Mouse (Mus musculus) brain, embryonic 18.5 days (tissue): Measurements from ENCODE around the gene Agrn.
"Not testable (repeated sequence)": the region's sequence is repeated elsewhere in the genome, so short reads cannot be mapped to it uniquely, and the experiment has no call there.

Experiments used
- DNase-seq: peaks from one replicate; pipeline ENCODE4 v3.0.0-alpha.2; 2012; ENCODE audit warnings: low read depth, low spot score

Agrn gene

DNA sequence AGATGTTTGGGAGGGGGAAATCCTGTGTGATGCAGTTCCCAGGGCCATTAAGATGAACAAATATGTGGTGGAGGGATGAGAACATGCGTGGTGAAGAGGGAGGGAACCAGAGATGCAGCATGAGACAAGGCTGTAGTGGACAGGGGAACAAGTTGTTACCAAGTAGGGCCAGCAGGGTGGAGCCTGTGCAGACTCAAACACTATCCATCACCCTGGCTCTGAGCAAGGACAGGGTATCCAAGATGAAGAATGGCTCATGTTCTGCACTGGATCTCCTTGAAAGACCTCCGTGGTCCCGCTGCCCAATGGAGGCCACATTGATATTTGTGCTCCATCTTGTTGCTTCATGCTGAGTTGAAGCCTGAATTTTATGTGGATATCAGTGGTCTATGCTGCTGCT lies 42.5 kb downstream of the Agrn start:
- no peak for DNase-seq

DNA sequence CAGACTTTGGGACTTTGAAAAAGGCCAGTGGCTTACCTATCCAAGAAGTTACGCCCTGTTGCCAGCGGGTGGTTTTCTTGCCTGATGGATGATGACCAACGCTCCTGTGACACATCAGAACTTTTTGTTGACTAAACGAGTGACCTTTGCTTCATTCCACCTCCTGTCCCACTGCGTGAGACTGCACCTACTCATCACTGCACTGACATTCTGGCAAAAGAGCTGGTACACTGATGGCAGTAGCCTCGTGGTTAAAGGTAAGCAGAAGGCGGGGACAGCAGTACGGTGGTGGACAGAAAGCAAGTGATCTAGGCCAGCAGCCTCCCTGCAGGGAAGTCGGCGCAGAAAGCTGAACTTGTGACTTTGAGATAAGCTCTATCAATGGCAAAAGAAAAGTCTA lies 46.4 kb downstream of the Agrn start:
- DNase-seq: not testable (repeated sequence)

DNA sequence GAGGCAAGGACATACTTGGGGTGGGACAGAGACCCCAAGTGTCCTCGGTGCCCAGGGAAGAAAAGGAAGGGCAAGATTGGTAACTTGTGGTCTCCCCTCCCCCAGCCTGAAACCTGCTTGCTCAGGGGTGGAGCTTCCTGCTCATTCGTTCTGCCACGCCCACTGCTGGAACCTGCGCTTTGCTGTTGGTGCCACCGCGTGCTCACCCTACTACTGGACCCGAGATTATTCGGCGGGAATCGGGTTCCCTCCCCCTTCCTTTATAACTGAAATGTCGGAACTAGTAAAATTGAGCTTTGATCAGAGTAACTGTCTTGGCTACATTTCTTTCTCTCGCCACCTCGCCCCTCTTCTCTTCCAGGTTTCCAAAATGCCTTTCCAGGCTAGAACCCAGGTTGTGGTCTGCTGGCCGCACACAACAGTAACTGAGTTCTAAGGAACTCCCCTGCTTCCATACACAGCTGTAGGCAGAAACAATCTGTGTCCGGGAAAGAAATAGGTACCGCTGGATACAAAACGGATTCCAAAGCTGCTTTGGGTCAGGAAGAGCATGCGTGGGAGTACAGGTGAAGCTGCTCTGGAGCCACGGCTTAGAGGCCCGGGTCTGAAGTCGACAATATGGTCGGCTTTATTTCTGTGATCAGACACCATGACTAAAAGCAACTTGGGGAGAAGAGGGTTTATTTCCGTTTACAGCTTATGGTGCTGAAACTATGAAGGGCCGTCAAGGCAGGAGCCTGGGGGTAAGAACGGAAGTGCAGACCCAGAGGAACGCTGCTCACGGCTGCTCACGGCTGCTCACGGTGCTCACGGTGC lies 60.8 kb downstream of the Agrn start:
- DNase-seq: no peak

DNA sequence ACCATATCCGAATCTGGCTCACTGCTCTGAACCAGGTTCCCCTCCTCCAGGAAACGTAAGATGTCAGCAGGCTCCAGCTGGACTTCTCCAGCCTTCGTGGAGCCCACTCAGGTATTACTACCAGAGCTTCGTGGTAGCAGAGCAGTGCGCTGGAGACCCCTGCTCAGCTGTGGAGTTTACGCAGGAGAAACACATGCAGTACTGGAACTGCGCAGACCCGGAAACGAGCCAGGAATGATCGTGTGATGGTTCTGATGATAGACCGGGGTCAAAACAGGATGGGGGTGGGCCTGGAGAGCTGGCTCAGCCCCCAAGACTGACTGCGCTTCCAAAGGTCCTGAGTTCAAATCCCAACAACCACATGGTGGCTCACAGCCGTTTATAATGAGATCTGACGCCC lies 61.5 kb downstream of the Agrn start:
- DNase-seq: no peak

DNA sequence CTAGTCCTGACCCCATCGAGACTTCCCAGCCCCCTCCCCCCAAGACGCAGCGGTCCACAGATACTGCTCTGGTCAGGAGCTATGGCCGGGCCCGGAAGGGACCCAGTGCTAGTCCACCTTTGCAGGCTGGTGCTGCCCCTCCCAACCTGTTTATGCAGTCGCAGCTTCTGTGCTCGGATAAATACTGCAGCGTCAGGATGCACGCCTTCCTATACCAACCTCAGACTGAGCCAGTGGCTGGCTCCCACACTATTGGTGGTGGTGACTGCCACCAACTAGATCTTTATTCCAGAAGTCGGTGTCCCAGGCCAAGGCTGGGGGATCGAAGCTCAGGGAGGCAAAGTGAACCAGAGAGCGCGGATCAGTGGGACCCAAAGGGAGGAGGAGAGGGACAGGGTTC lies 62.2 kb downstream of the Agrn start:
- DNase-seq: no peak

DNA sequence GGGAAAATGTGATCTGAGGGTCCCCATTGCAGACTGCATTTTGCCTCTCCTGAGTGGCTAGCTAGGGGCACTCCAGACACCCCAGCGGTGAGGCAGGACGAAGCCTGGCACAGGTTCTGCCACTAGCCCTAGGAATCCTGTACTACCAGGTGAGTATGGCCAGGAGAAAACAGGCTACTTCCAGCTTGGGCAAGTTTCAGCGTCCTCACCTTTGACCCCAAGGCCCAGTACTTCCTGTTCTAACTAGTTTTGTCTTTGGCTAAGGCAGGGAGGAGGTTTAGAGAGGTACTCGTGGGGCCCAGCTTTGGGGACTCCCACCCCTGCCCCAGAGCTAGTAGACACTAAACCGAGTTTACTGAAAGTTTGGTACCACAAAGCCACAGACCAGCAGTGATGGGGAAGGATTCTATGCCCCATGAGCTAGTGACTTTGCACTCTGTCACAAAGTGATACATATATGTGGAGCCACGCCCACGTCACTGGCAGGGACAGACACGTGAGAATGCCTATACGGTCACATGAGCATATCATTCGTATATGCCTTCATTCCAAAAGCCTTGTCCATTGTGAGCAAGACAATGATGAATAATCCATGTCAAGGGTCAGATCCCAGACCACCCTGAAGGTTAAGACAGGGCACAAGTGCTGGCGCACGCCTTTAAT lies 63.2 kb downstream of the Agrn start:
- DNase-seq: no peak

DNA sequence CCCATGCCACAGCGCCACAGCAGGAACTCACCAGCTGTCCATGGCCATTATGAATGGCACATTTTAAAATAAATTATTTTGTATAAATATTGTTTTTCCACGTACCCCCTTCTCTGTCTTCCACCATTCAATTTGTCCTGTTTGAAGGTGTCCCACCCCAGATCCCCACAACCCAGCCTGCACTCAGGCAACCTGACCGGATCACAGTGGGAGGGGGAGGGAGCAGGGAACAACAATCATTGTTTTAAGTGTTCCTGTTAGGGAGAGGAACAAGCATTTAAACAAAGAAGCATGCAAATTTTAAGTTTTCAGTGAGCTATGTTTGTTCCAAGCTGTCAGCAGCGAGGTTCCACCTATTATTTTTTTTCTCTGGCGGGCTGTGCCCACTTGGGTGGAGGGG lies 64.0 kb downstream of the Agrn start:
- DNase-seq: no peak

DNA sequence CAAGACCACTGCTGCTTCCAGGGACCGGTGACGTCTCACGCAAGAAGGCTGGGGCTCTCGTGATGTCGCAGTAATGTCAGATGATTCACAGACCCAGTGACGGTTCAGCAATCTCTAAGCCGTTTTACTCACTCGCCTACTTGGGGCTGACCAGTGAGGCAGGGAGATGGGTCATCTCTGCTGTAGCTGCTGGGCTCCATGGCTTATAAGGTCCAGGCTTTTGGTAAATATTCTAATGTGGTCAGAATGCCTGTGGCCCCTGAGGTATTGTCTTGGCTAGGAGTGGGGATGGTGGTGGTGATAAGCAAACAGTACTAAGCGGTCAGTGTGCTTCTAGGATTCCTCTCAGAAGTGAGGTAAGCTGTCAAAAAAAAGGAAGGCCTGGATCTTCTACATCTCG lies 66.3 kb downstream of the Agrn start:
- no peak for DNase-seq

DNA sequence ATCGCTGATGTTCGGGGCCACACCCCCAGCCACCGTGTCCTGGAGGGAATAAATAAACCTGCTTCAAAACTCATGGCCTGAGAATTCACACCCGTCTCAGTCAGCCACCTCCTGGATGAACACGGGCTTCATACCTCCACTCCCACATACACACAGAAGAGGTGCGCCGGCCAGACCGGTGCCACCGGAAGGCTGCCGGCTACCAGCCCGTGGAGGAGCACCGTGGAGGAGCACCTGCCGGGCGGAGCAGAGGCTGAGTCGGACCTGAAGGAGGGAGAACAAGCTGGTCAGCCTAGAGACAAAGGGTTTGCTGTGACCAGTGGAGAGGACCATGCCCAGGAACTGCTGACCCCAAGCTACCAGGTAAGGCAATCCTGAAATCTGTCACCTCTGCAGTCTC lies 66.9 kb downstream of the Agrn start, which contains the start of gene Rnf223:
Gene Rnf223 (plus strand): TSS at position 78 of the 400 bp plus-strand sequence.
- DNase-seq: no peak

DNA sequence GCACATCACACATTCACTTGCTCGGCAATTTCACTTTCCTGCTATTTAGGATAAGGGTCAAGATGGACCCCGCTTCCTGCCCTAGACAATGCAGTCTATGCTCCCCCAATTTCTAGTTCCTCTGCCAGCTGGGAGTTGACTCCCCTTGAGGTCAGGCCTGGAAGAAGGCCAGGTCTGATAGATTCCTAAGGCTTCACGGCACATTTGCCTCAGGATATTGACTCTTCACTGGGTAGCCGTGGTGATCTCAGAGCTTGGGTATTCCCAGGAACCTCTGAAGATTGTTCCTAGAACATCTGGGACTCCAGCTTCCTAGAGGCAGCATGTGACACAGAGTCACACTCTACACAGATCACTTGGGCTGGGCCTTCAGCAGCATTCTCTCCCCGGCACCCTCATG lies 68.5 kb downstream of the Agrn start:
- DNase-seq: no peak

DNA sequence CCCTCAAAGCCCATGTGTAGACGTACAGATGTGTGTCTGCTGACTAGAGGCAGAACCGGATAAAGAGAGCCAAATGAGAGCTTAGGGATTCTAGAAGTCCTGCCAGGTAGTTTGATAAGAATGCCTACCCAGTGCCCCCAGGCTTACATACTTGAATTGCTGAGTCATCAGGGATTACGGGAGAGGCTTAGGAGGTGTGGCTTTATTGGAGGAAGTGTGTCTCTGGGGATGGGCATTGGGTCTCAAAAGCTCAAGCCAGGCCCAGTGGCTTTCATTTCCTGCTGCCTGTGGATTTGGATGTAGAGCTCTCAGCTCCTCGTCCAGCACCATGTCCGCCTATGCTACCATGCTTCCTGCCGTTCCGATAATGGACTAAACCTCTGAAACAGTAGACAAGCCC lies 70.4 kb downstream of the Agrn start:
- DNase-seq: no peak

DNA sequence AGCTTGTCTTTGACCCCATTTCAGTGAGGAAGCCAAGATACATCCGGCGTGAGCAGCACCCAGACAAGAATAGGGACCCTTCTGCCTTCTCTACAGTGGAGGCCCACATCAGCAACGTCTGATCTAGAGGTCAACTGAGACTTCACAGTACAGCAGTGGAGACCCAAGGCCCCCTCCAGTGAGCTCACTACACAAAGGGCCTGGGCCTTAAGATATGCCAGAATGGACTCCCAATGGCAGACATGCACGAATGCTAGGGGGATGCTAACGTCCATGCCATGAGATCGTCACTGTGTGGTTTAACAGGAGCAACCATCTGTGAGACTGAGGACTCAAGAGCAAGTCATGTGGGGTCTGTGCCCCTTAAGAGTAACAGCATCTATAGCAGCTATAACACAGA lies 71.9 kb downstream of the Agrn start:
- DNase-seq: no peak

DNA sequence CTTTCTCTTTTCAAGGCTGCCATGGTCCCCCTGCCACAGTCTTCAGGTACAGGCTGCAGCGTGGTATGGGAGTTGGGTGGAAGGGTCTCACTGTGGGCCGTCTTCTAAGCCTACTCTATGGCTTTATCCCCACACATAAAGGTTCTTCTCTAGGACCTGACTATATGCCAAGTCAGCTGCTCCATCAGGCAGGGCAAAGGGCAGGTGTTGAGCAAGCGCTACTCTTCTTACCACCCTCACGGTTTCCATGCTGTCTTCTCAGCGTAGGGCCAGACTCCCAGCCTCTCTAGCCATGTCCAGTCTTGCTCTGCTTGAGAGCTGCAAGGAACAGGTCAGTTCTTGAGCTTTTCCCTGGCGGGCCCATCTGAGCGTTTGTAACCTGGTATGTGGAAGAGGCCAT lies 73.2 kb downstream of the Agrn start:
- DNase-seq: no peak
